Mouse (Mus musculus) neural tube, embryonic 15.5 days (tissue): ENCODE results near the gene Gsta2. TPM values are rescaled to one million over a fixed set of nuclear protein-coding genes. Genes with fewer than 3 reads are reported as not detected.
"Not testable (repeated sequence)": the region's sequence is repeated elsewhere in the genome, so short reads cannot be mapped to it uniquely, and the experiment has no call there.

Experiments
- ATAC-seq: fragments of 200-750 bp; cut with Nextera tagmentation; 2 replicates; pipeline ENCODE4 v1.8.0; 2017; ENCODE audit warnings: mild to moderate bottlenecking, moderate TSS enrichment, moderate library complexity; ENCODE audit not compliant: low FRiP score
- H3K27ac ChIP-seq: fragments of 300-500 bp; sonication (generic); replicated peaks from 2 replicates; pipeline ENCODE4 v1.5.1; 2015; ENCODE audit warnings: mild to moderate bottlenecking, inconsistent platforms
- H3K27me3 ChIP-seq: fragments of 300-500 bp; sonication (generic); replicated peaks from 2 replicates; pipeline ENCODE4 v1.6.1; 2015; ENCODE audit warnings: inconsistent platforms
- H3K36me3 ChIP-seq: fragments of 300-500 bp; sonication (generic); 2 replicates; pipeline ENCODE4 v1.6.1; 2015; ENCODE audit warnings: inconsistent platforms
- H3K4me1 ChIP-seq: fragments of 300-500 bp; sonication (generic); 2 replicates; pipeline ENCODE4 v1.6.1; 2015; ENCODE audit warnings: inconsistent platforms
- H3K4me2 ChIP-seq: fragments of 300-500 bp; sonication (generic); 2 replicates; pipeline ENCODE4 v1.6.1; 2015; ENCODE audit warnings: inconsistent platforms, mild to moderate bottlenecking, moderate library complexity
- H3K4me3 ChIP-seq: fragments of 300-500 bp; sonication (generic); replicated peaks from 2 replicates; pipeline ENCODE4 v1.5.1; 2015; ENCODE audit warnings: mild to moderate bottlenecking, inconsistent platforms
- H3K9ac ChIP-seq: fragments of 300-500 bp; sonication (generic); replicated peaks from 2 replicates; pipeline ENCODE4 v1.6.1; 2015; ENCODE audit warnings: mild to moderate bottlenecking, inconsistent platforms
- H3K9me3 ChIP-seq: fragments of 300-500 bp; sonication (generic); replicated peaks from 2 replicates; pipeline ENCODE4 v1.6.1; 2016; ENCODE audit warnings: inconsistent platforms
- WGBS: fragments of 180-500 bp; shearing (Covaris S2); methylation state at CpG from one replicate; pipeline ENCODE4 v1.1.7; 2015; ENCODE audit warnings: mixed read lengths; 5-methylcytosine and 5-hydroxymethylcytosine counted together
- polyA plus RNA-seq: library from polyadenylated mRNA; unstranded; fragments of >200 nt; fragmentation: Nextera tagmentation; extraction: Ambion mirVana; gene quantifications from 2 replicates; pipeline ENCODE4 v1.2.1, GENCODE M21; 2015

Gene Gsta2
- polyA plus RNA-seq, 1 experiment from 2014 or later: not detected

- Histone ChIP-seq H3K4me2 (peak overlapping the region; percentile 68), H3K27me3 (no peaks in the 10 kb centered on the region), H3K4me3 (peak overlapping the region; percentile 41), H3K4me1 (peaks cover 14% of the 10 kb centered on the region), H3K9me3 (no peaks in the 10 kb centered on the region), H3K9ac (no peak overlapping the region), H3K27ac (peak overlapping the region; percentile 45; the same call in 1 of the 2 replicates), H3K36me3 (no peaks in the 10 kb centered on the region)
- no peak for ATAC-seq
- 41% methylated on average over 8 of the region's 8 CpGs for WGBS
Measured at GRCm38 (mm10) chr9:78377546-78377945, 22.0 kb upstream of the Gsta2 start.

DNA sequence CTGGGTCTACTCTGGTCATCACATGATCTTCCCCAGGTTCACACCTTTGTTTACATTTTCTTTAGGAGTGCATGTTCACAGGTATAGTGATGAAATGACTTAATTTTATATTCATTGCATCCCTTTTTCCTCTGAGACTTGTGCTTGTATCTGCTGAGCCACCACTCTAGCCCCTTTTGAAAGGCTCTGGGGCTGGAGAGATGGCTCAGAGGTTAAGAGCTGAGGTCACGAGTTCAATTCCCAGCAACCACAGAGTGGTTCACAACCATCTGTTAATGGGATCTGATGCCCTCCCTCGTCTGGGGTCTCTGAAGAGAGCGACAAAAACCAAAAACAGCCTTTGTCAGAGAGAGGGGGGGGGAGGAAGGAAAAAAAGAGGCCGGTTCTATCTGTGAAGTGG lies 19.9 kb upstream of the Gsta2 start:
- no peak for ATAC-seq

DNA sequence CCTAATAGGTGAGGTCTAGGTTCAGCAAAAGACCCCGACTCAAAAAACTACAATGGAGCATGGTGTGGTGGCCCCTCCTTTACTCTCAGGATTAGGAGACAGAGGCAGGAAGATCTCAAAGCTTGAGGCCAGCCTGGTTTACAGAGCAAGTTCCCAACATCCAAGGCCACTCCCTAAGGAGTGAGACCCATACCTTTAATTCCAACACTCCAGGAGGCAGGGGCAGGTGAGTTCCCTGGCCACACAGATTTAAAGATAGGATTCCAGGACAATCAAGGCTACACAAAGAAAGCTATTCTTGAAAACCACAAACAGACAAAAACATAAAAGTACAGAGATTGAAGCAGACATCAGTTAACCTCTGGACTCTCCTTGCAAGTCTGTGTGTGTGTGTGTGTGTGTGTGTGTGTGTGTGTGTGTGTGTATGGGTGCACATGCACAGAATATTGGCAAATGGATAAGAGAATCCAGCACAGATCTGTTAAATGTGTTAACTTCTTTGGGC lies 19.3 kb upstream of the Gsta2 start:
- H3K9ac ChIP-seq: no peak overlapping the region
- H3K36me3 ChIP-seq: no peaks in the 10 kb centered on the region
- no peak overlapping the region for H3K27ac ChIP-seq
- no peak overlapping the region for H3K4me3 ChIP-seq
- no peak overlapping the region for H3K4me2 ChIP-seq
- no peaks in the 10 kb centered on the region for H3K27me3 ChIP-seq
- peaks cover 14% of the 10 kb centered on the region for H3K4me1 ChIP-seq
- no peak for ATAC-seq
- WGBS: 96% methylated on average over 1 of the region's 1 CpGs
- H3K9me3 ChIP-seq: no peaks in the 10 kb centered on the region

More for the DNA sequence above, 19.9 kb upstream of the Gsta2 start:
- 75% methylated on average over 4 of the region's 4 CpGs for WGBS
- Histone ChIP-seq H3K27me3 (no peaks in the 10 kb centered on the region), H3K4me1 (peaks cover 14% of the 10 kb centered on the region), H3K4me3 (no peak overlapping the region), H3K36me3 (no peaks in the 10 kb centered on the region), H3K9ac (no peak overlapping the region), H3K4me2 (no peak overlapping the region), H3K27ac (no peak overlapping the region), H3K9me3 (no peaks in the 10 kb centered on the region)

DNA sequence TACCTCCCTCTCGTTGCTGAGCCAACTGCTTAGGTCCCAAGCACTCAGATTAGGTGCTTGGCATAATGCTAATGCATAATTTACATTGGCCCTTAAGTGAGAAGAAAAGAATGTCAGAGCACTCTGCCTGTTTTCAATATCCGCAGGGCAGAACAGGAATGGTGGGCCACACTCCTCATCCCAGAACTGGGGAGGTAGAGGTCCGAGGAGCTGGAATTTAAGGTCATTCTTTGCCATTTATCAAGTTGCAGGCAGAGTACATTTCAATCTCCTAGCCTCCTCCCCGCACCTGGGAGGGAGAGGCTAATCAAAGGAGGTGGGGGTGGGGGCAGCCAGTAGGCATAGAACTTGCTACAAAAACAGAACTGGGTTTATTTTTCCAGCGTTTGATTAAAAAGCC lies 18.8 kb upstream of the Gsta2 start:
- whole genome bisulfite sequencing: 57% methylated on average over 5 of the region's 5 CpGs
- Histone ChIP-seq H3K4me2 (no peak overlapping the region), H3K36me3 (no peaks in the 10 kb centered on the region), H3K27me3 (no peaks in the 10 kb centered on the region), H3K4me1 (peaks cover 14% of the 10 kb centered on the region), H3K9ac (no peak overlapping the region), H3K27ac (no peak overlapping the region), H3K4me3 (no peak overlapping the region), H3K9me3 (no peaks in the 10 kb centered on the region)
- no peak for ATAC-seq

- no peak overlapping the region for H3K27ac ChIP-seq
Measured at GRCm38 (mm10) chr9:78372827-78373504, 17.4 kb upstream of the Gsta2 start.

GRCm38 (mm10) chr9:78371441-78371840 lies 15.9 kb upstream of the Gsta2 start:
- H3K9me3 ChIP-seq: no peaks in the 10 kb centered on the region
- H3K36me3 ChIP-seq: no peaks in the 10 kb centered on the region
- H3K27ac ChIP-seq: no peak overlapping the region
- no peak overlapping the region for H3K4me3 ChIP-seq
- no peaks in the 10 kb centered on the region for H3K27me3 ChIP-seq
- ATAC-seq: no peak
- no peak overlapping the region for H3K9ac ChIP-seq
- H3K4me2 ChIP-seq: no peak overlapping the region
- no peaks in the 10 kb centered on the region for H3K4me1 ChIP-seq
- 91% methylated on average over 3 of the region's 3 CpGs for WGBS

More at GRCm38 (mm10) chr9:78372827-78373504, 17.4 kb upstream of the Gsta2 start:
- H3K4me2 ChIP-seq: no peak overlapping the region
- H3K27me3 ChIP-seq: no peaks in the 10 kb centered on the region
- H3K9ac ChIP-seq: no peak overlapping the region
- no peaks in the 10 kb centered on the region for H3K9me3 ChIP-seq
- peaks cover 6% of the 10 kb centered on the region for H3K4me1 ChIP-seq
- no peak for ATAC-seq
- no peaks in the 10 kb centered on the region for H3K36me3 ChIP-seq
- WGBS: 85% methylated on average over 10 of the region's 10 CpGs
- H3K4me3 ChIP-seq: no peak overlapping the region

- H3K4me2 ChIP-seq: no peak overlapping the region
- H3K9me3 ChIP-seq: no peaks in the 10 kb centered on the region
- ATAC-seq: no peak
- 91% methylated on average over 7 of the region's 7 CpGs for WGBS
- no peaks in the 10 kb centered on the region for H3K27me3 ChIP-seq
- H3K9ac ChIP-seq: no peak overlapping the region
- H3K27ac ChIP-seq: no peak overlapping the region
- no peaks in the 10 kb centered on the region for H3K4me1 ChIP-seq
- no peaks in the 10 kb centered on the region for H3K36me3 ChIP-seq
- H3K4me3 ChIP-seq: no peak overlapping the region
Measured at GRCm38 (mm10) chr9:78369786-78370185, 14.2 kb upstream of the Gsta2 start.

GRCm38 (mm10) chr9:78369349-78369748 lies 13.8 kb upstream of the Gsta2 start:
- no peaks in the 10 kb centered on the region for H3K36me3 ChIP-seq
- no peak for ATAC-seq
- no peak overlapping the region for H3K4me3 ChIP-seq
- no peak overlapping the region for H3K4me2 ChIP-seq
- H3K27ac ChIP-seq: no peak overlapping the region
- no peaks in the 10 kb centered on the region for H3K27me3 ChIP-seq
- no peak overlapping the region for H3K9ac ChIP-seq
- no peaks in the 10 kb centered on the region for H3K4me1 ChIP-seq
- 98% methylated on average over 2 of the region's 2 CpGs for WGBS
- H3K9me3 ChIP-seq: no peaks in the 10 kb centered on the region

GRCm38 (mm10) chr9:78368671-78369293 lies 13.2 kb upstream of the Gsta2 start:
- Histone ChIP-seq H3K4me2 (no peak overlapping the region), H3K4me1 (no peaks in the 10 kb centered on the region), H3K9ac (no peak overlapping the region), H3K27ac (no peak overlapping the region), H3K27me3 (no peaks in the 10 kb centered on the region), H3K36me3 (no peaks in the 10 kb centered on the region), H3K4me3 (no peak overlapping the region), H3K9me3 (no peaks in the 10 kb centered on the region)
- no peak for ATAC-seq
- WGBS: 83% methylated on average over 3 of the region's 3 CpGs

DNA sequence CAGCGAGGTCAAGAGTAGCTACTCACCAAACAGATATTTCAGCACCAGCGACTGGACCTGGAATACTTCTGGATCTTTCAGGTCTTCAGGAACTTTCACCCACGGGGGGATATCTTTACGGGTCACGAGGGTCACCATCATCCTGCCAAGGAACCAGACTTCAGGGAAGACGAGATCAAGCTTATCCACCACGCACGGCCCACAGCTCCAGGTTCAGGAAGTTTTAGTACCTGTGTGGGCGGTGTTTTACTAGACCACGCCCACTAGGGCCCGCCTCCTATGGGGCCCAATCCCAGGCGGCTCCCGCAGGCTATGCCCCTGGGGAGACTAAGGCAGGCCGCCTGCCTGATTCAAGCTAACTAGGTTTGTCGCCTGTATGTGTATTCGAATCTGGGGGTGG lies 12.4 kb upstream of the Gsta2 start, which contains the start of gene Dppa5a:
Gene Dppa5a (minus strand): TSS at position 219 of the 400 bp plus-strand sequence.
- not testable (repeated sequence) for H3K27me3 ChIP-seq, H3K36me3 ChIP-seq, H3K4me1 ChIP-seq, ATAC-seq, H3K9me3 ChIP-seq, H3K27ac ChIP-seq, H3K9ac ChIP-seq, H3K4me3 ChIP-seq, H3K4me2 ChIP-seq
- 94% methylated on average over 16 of the region's 16 CpGs for WGBS

GRCm38 (mm10) chr9:78365850-78366544 lies 10.4 kb upstream of the Gsta2 start:
- Histone ChIP-seq H3K27me3 (no peaks in the 10 kb centered on the region), H3K4me3 (no peak overlapping the region), H3K9ac (no peak overlapping the region), H3K4me2 (no peak overlapping the region), H3K27ac (no peak overlapping the region), H3K36me3 (no peaks in the 10 kb centered on the region), H3K9me3 (no peaks in the 10 kb centered on the region), H3K4me1 (no peaks in the 10 kb centered on the region)
- 77% methylated on average over 13 of the region's 13 CpGs for WGBS
- no peak for ATAC-seq

DNA sequence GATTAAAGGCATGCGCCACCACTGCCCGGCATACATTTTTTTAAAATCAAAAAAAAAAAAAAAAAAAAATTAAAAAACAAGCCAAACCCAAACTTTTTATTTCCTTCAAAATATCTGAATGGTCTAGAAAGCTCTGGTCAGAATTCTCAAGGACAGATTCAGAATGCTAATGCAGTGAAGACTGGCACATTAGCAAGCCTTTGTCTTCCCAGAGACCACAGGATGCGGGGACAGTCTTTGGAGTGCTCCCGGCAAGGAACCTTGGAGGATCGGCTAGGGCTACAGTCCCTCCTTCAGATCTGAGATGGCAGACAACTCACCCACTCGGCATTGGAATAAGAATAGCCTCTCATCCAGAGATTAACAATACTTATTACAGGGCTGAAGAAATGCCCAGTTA lies 9.1 kb upstream of the Gsta2 start:
- H3K9me3 ChIP-seq: no peaks in the 10 kb centered on the region
- H3K27ac ChIP-seq: no peak overlapping the region
- H3K27me3 ChIP-seq: no peaks in the 10 kb centered on the region
- no peak overlapping the region for H3K9ac ChIP-seq
- no peak overlapping the region for H3K4me2 ChIP-seq
- H3K4me3 ChIP-seq: no peak overlapping the region
- no peaks in the 10 kb centered on the region for H3K36me3 ChIP-seq
- WGBS: 90% methylated on average over 6 of the region's 6 CpGs
- ATAC-seq: no peak
- no peaks in the 10 kb centered on the region for H3K4me1 ChIP-seq
